Mouse (Mus musculus) kidney, postnatal 0 days (tissue): ENCODE measurements around the gene Poglut1. TPM values are rescaled to one million over a fixed set of nuclear protein-coding genes. Genes with fewer than 3 reads are reported as not detected.

Experiments
- ATAC-seq: fragments of 200-750 bp; cut with Nextera tagmentation; replicated peaks from 2 replicates; pipeline ENCODE4 v1.8.0; 2017; ENCODE audit warnings: low read depth, moderate number of reproducible peaks, moderate TSS enrichment, moderate library complexity; ENCODE audit not compliant: low FRiP score
- DNase-seq: peaks from one replicate; pipeline ENCODE4 v3.0.0-alpha.2; 2016; ENCODE audit warnings: low spot score
- H3K27ac ChIP-seq: fragments of 300-500 bp; sonication (generic); 2 replicates; pipeline ENCODE4 v1.5.1; 2014; ENCODE audit warnings: mild to moderate bottlenecking
- H3K27me3 ChIP-seq: fragments of 300-500 bp; sonication (generic); 2 replicates; pipeline ENCODE4 v1.6.1; 2014; ENCODE audit warnings: low read length, mixed read lengths; ENCODE audit not compliant: insufficient read depth
- H3K36me3 ChIP-seq: fragments of 300-500 bp; sonication (generic); 2 replicates; pipeline ENCODE4 v1.6.1; 2014; ENCODE audit warnings: low read length, mixed read lengths; ENCODE audit not compliant: insufficient read depth
- H3K4me1 ChIP-seq: fragments of 300-500 bp; sonication (generic); replicated peaks from 2 replicates; pipeline ENCODE4 v1.6.1; 2014; ENCODE audit warnings: antibody characterized with exemption, low read length, mixed read lengths; ENCODE audit not compliant: insufficient read depth
- H3K4me2 ChIP-seq: fragments of 300-500 bp; sonication (generic); 2 replicates; pipeline ENCODE4 v1.6.1; 2014; ENCODE audit warnings: mild to moderate bottlenecking, low read length, moderate library complexity, mixed read lengths
- H3K4me3 ChIP-seq: fragments of 300-500 bp; sonication (generic); replicated peaks from 2 replicates; pipeline ENCODE4 v1.5.1; 2014; ENCODE audit warnings: low read depth, low read length
- H3K9ac ChIP-seq: fragments of 300-500 bp; sonication (generic); 2 replicates; pipeline ENCODE4 v1.6.1; 2014; ENCODE audit warnings: low read depth, low read length
- H3K9me3 ChIP-seq: fragments of 300-500 bp; sonication (generic); replicated peaks from 2 replicates; pipeline ENCODE4 v1.6.1; 2016; ENCODE audit warnings: low read length, inconsistent platforms, mixed read lengths
- CTCF ChIP-seq: IDR thresholded peaks from 2 replicates; pipeline ENCODE4 v1.5.1; 2016; ENCODE audit warnings: antibody characterized with exemption, low read depth, mild to moderate bottlenecking, moderate library complexity
- WGBS: fragments of 180-500 bp; shearing (Covaris S2); extraction: QIAGEN DNeasy Blood & Tissue Kit; methylation state at CpG from one replicate; pipeline ENCODE4 v1.1.7; 2014; 5-methylcytosine and 5-hydroxymethylcytosine counted together
- polyA plus RNA-seq: library from polyadenylated mRNA; unstranded; fragments of >200 nt; fragmentation: Nextera tagmentation; extraction: Ambion mirVana; gene quantifications from 2 replicates; pipeline ENCODE4 v1.2.1, GENCODE M21; 2015

Gene Poglut1
- polyA plus RNA-seq, 1 experiment from 2014 or later = 43.2 TPM

- H3K4me1 ChIP-seq = no peaks in the 10 kb centered on the region
- H3K36me3 ChIP-seq = peaks cover 21% of the 10 kb centered on the region
- ATAC-seq = no peak
- no peak overlapping the region for H3K9ac ChIP-seq
- H3K4me2 ChIP-seq = no peak overlapping the region
- no peaks in the 10 kb centered on the region for H3K9me3 ChIP-seq
- no peak for DNase-seq
- H3K4me3 ChIP-seq = no peak overlapping the region
- no peaks in the 10 kb centered on the region for H3K27me3 ChIP-seq
- no peak overlapping the region for H3K27ac ChIP-seq
- 81% methylated on average over 7 of the region's 7 CpGs for WGBS
- no peak for TF ChIP-seq CTCF
Measured at GRCm38 (mm10) chr16:38496604-38497140, 53.4 kb downstream of the Poglut1 start.

- Histone ChIP-seq H3K9me3 (no peaks in the 10 kb centered on the region), H3K27me3 (no peaks in the 10 kb centered on the region), H3K4me3 (no peak overlapping the region), H3K36me3 (peaks cover 17% of the 10 kb centered on the region), H3K9ac (no peak overlapping the region), H3K4me2 (no peak overlapping the region), H3K27ac (no peak overlapping the region), H3K4me1 (no peaks in the 10 kb centered on the region)
- TF ChIP-seq CTCF = peak; percentile 51
- peak; percentile 47 for DNase-seq
- 85% methylated on average over 10 of the region's 10 CpGs for WGBS
- ATAC-seq = no peak
Measured at GRCm38 (mm10) chr16:38493890-38494289, 56.2 kb downstream of the Poglut1 start.

- peaks cover 13% of the 10 kb centered on the region for H3K36me3 ChIP-seq
- 78% methylated on average over 3 of the region's 3 CpGs for WGBS
- no peak for ATAC-seq
- no peak overlapping the region for H3K9ac ChIP-seq
- DNase-seq = no peak
- no peak overlapping the region for H3K4me2 ChIP-seq
- H3K4me3 ChIP-seq = no peak overlapping the region
- H3K27me3 ChIP-seq = no peaks in the 10 kb centered on the region
- H3K4me1 ChIP-seq = no peaks in the 10 kb centered on the region
- no peak overlapping the region for H3K27ac ChIP-seq
- H3K9me3 ChIP-seq = no peaks in the 10 kb centered on the region
- TF ChIP-seq CTCF = no peak
Measured at GRCm38 (mm10) chr16:38492551-38492950, 57.5 kb downstream of the Poglut1 start.

- Histone ChIP-seq H3K27me3 (no peaks in the 10 kb centered on the region), H3K36me3 (no peaks in the 10 kb centered on the region), H3K4me2 (peak overlapping the region; percentile 58), H3K9me3 (no peaks in the 10 kb centered on the region), H3K27ac (no peak overlapping the region), H3K4me3 (peak overlapping the region; percentile 28), H3K4me1 (0 out of 2 replicates have a peak, but pooled peaks cover 2% of the 10 kb centered on the region), H3K9ac (no peak overlapping the region)
- DNase-seq (peak; percentile 21), ATAC-seq (0 out of 2 replicates have a peak, but pooled peaks have one; percentile 29)
- WGBS = 31% methylated on average over 40 of the region's 42 CpGs
- TF ChIP-seq CTCF = no peak
Measured at GRCm38 (mm10) chr16:38483582-38484309, 66.3 kb downstream of the Poglut1 start.

- 18% methylated on average over 32 of the region's 32 CpGs for WGBS
- H3K9me3 ChIP-seq = no peaks in the 10 kb centered on the region
- H3K4me2 ChIP-seq = peak overlapping the region; percentile 58
- DNase-seq (peak; percentile 69), ATAC-seq (0 out of 2 replicates have a peak, but pooled peaks have one; percentile 25)
- no peak overlapping the region for H3K9ac ChIP-seq
- peak; percentile 74 for TF ChIP-seq CTCF
- H3K27ac ChIP-seq = no peak overlapping the region
- H3K4me3 ChIP-seq = peak overlapping the region; percentile 28
- H3K4me1 ChIP-seq = 0 out of 2 replicates have a peak, but pooled peaks cover 2% of the 10 kb centered on the region
- no peaks in the 10 kb centered on the region for H3K36me3 ChIP-seq
- no peaks in the 10 kb centered on the region; the same call in 1 of the 2 replicates for H3K27me3 ChIP-seq
Measured at GRCm38 (mm10) chr16:38482780-38483562, 67.1 kb downstream of the Poglut1 start.

- H3K4me3 ChIP-seq = no peak overlapping the region
- no peaks in the 10 kb centered on the region; the same call in 1 of the 2 replicates for H3K27me3 ChIP-seq
- 79% methylated on average over 4 of the region's 4 CpGs for WGBS
- no peaks in the 10 kb centered on the region for H3K9me3 ChIP-seq
- ATAC-seq (no peak), DNase-seq (no peak)
- H3K36me3 ChIP-seq = no peaks in the 10 kb centered on the region
- peaks cover 7% of the 10 kb centered on the region; the same call in 1 of the 2 replicates for H3K4me1 ChIP-seq
- H3K9ac ChIP-seq = no peak overlapping the region
- H3K4me2 ChIP-seq = no peak overlapping the region
- no peak overlapping the region for H3K27ac ChIP-seq
- no peak for TF ChIP-seq CTCF
Measured at GRCm38 (mm10) chr16:38481327-38481726, 68.7 kb downstream of the Poglut1 start.
